Mouse (Mus musculus) bone marrow, adult 2 months (tissue): ENCODE data around the gene Furin.

Experiments used
- CTCF ChIP-seq: fragments of 200-500 bp; IDR thresholded peaks from 2 replicates; pipeline ENCODE4 v1.5.1; 2011; ENCODE audit warnings: low read length, control low read depth; ENCODE audit not compliant: control insufficient read depth, insufficient read depth
- POLR2A ChIP-seq: fragments of 200-500 bp; IDR thresholded peaks from 2 replicates; pipeline ENCODE4 v1.6.1; 2011; ENCODE audit warnings: low read depth, mild to moderate bottlenecking, control low read depth, low read length, borderline replicate concordance; ENCODE audit not compliant: control insufficient read depth

DNA sequence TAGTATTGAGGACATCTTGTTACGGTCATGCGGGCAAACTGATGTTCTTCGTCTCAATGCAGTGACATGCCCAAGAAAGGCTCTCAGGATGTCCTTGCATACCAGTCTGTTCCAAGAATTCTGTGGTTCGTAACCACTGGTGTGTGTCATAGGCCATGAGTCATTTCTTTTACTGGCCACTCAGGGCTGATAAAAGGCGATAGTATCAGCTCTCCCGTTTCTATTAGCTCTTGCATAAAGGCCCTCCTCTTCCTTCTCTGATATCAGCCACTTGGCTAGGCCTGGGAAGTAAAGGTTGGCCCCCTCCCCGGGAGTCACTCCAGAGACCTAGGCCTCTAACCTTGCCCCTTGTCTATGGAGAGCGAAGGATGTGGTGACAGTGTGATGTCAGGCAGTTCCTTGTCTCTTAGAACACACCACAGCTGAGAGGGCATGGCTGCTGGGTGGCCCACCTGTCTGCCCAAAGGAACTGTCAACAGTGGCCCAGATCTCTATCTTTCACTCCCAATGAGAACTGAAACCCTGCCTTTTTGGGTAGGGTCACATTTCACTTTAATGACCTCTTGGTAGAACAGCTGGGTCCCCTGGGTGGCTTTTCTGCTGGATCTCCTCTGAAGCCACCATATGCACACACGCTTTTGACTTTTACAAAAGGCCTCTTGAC is 29.7 kb downstream of the Furin start:
- TF ChIP-seq CTCF = no peak
- TF ChIP-seq POLR2A = no peak
